Mouse (Mus musculus) heart, embryonic 15.5 days (tissue): Measurements from ENCODE around the gene Irf1. TPM values are rescaled to one million over a fixed set of nuclear protein-coding genes. Genes with fewer than 3 reads are reported as not detected.
A peak's percentile ranks its signal among the peaks of the same experiment; 100 is the strongest.

Source experiments
- ATAC-seq: fragments of 200-750 bp; cut with Nextera tagmentation; replicated peaks from 2 replicates; pipeline ENCODE4 v1.8.0; 2017; ENCODE audit warnings: low read depth, moderate TSS enrichment; ENCODE audit not compliant: insufficient number of reproducible peaks, insufficient read depth, low FRiP score
- H3K27ac ChIP-seq: fragments of 300-500 bp; sonication (generic); 2 replicates; pipeline ENCODE4 v1.5.1; 2015; ENCODE audit warnings: mild to moderate bottlenecking, inconsistent platforms
- H3K27me3 ChIP-seq: fragments of 300-500 bp; sonication (generic); 2 replicates; pipeline ENCODE4 v1.6.1; 2015; ENCODE audit warnings: inconsistent platforms
- H3K36me3 ChIP-seq: fragments of 300-500 bp; sonication (generic); 2 replicates; pipeline ENCODE4 v1.6.1; 2015; ENCODE audit warnings: mild to moderate bottlenecking, inconsistent platforms
- H3K4me1 ChIP-seq: fragments of 300-500 bp; sonication (generic); replicated peaks from 2 replicates; pipeline ENCODE4 v1.6.1; 2015; ENCODE audit warnings: inconsistent platforms
- H3K4me2 ChIP-seq: fragments of 300-500 bp; sonication (generic); 2 replicates; pipeline ENCODE4 v1.6.1; 2015; ENCODE audit warnings: inconsistent platforms, mild to moderate bottlenecking, moderate library complexity
- H3K4me3 ChIP-seq: fragments of 300-500 bp; sonication (generic); 2 replicates; pipeline ENCODE4 v1.5.1; 2015; ENCODE audit warnings: mild to moderate bottlenecking, inconsistent platforms
- H3K9ac ChIP-seq: fragments of 300-500 bp; sonication (generic); 2 replicates; pipeline ENCODE4 v1.6.1; 2015; ENCODE audit warnings: mild to moderate bottlenecking, inconsistent platforms
- H3K9me3 ChIP-seq: fragments of 300-500 bp; sonication (generic); replicated peaks from 2 replicates; pipeline ENCODE4 v1.6.1; 2016; ENCODE audit warnings: inconsistent platforms
- WGBS: fragments of 180-500 bp; shearing (Covaris S2); methylation state at CpG from one replicate; pipeline ENCODE4 v1.1.7; 2015; ENCODE audit warnings: mixed read lengths; 5-methylcytosine and 5-hydroxymethylcytosine counted together
- polyA plus RNA-seq: library from polyadenylated mRNA; unstranded; fragments of >200 nt; fragmentation: Nextera tagmentation; extraction: Ambion mirVana; gene quantifications from 2 replicates; pipeline ENCODE4 v1.2.1, GENCODE M21; 2015

The Irf1 gene
- polyA plus RNA-seq, 1 experiment from 2014 or later = 10.2 TPM

- H3K4me2 ChIP-seq = peak within 1 kb of the TSS; percentile 17; the same call in 1 of the 2 replicates
- no peak for ATAC-seq
- H3K36me3 ChIP-seq = peaks cover 25% of the 10 kb centered on the region
- no peak within 1 kb of the TSS for H3K27ac ChIP-seq
- peaks cover 9% of the 10 kb centered on the region; the same call in 1 of the 2 replicates for H3K4me1 ChIP-seq
- no peaks in the 10 kb centered on the region for H3K9me3 ChIP-seq
- H3K4me3 ChIP-seq = no peak within 1 kb of the TSS
- no peak within 1 kb of the TSS for H3K9ac ChIP-seq
- no peaks in the 10 kb centered on the region for H3K27me3 ChIP-seq
- 80% methylated on average over 5 of the region's 5 CpGs for WGBS
Observed at GRCm38 (mm10) chr11:53773087-53773486, 3.3 kb downstream of the Irf1 start, which contains the start of gene Gm17334. Gene Gm17334 (minus strand): TSS chr11:53773187.

DNA sequence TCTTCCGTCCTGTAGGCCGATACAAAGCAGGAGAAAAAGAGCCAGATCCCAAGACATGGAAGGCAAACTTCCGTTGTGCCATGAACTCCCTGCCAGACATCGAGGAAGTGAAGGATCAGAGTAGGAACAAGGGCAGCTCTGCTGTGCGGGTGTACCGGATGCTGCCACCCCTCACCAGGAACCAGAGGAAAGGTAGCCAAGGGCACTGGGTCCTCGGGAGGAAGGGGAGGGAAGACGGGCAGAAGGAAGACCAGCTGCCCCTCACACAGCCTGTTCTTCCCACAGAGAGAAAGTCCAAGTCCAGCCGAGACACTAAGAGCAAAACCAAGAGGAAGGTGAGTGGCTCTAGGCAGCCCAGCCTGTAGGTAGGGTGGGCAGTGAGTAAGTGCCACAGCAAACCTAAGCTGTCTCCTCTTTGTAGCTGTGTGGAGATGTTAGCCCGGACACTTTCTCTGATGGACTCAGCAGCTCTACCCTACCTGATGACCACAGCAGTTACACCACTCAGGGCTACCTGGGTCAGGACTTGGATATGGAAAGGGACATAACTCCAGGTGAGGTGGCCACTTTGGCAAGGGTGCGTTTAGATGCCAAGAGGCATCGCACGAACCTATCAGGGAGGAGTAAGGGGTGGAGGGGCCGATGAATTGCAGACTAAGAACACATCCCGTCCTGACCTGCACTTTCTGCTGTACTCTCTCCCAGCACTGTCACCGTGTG is 4.0 kb downstream of the Irf1 start:
- Histone ChIP-seq H3K9me3 (no peaks in the 10 kb centered on the region), H3K27me3 (no peaks in the 10 kb centered on the region), H3K9ac (no peak overlapping the region), H3K4me1 (peaks cover 9% of the 10 kb centered on the region; the same call in 1 of the 2 replicates), H3K27ac (no peak overlapping the region), H3K4me3 (no peak overlapping the region), H3K4me2 (no peak overlapping the region), H3K36me3 (peaks cover 25% of the 10 kb centered on the region)
- no peak for ATAC-seq
- WGBS = 88% methylated on average over 16 of the region's 16 CpGs

GRCm38 (mm10) chr11:53774659-53775255 is 4.9 kb downstream of the Irf1 start:
- Histone ChIP-seq H3K4me1 (peaks cover 6% of the 10 kb centered on the region; the same call in 1 of the 2 replicates), H3K9me3 (no peaks in the 10 kb centered on the region), H3K4me2 (no peak overlapping the region), H3K36me3 (peaks cover 25% of the 10 kb centered on the region), H3K4me3 (no peak overlapping the region), H3K9ac (no peak overlapping the region), H3K27ac (no peak overlapping the region), H3K27me3 (no peaks in the 10 kb centered on the region)
- WGBS = 86% methylated on average over 13 of the region's 13 CpGs
- ATAC-seq = no peak

DNA sequence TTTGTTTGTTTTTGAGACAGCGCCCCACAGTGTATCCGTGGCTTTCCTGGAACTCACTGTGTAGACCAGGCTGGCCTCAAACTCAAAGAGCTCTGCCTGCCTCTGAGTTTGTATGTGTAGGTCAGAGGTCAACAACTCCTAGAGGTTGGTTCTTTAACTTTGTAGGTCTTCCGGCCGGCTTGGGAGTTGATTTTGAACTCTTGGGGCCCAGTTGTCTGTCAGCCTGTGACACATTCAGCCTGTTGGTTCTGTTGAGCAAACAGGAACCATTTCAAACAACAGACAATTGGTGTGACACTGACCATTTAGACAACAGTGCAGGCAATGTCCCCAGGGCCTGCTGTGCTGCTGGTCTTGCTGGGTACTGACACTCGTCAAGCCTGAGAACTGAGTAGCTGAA is 7.9 kb downstream of the Irf1 start:
- no peaks in the 10 kb centered on the region for H3K27me3 ChIP-seq
- H3K36me3 ChIP-seq = peaks cover 25% of the 10 kb centered on the region
- no peak overlapping the region for H3K4me2 ChIP-seq
- no peak overlapping the region for H3K9ac ChIP-seq
- no peak overlapping the region for H3K27ac ChIP-seq
- ATAC-seq = no peak
- H3K4me1 ChIP-seq = no peaks in the 10 kb centered on the region
- no peaks in the 10 kb centered on the region for H3K9me3 ChIP-seq
- no peak overlapping the region for H3K4me3 ChIP-seq
- 68% methylated on average over 5 of the region's 5 CpGs for WGBS

DNA sequence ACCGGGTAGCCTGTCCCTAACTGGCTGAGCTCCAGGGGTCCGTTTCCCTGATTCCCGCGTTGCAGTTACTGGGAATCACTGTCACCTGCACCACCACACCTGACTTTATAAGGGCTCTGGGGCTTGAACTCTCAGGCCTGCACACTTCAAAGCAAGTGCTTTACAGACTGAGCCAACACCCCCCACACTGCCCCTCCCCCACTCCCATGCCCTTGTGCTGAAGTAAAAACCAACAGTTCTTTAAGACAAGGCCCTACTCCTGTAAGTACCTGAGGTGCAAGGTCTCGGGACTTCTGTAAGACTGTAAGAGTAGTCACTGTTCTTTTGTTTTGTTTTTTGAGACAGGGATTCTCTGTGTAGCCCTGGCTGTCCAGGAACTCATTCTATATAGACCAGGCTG is 8.6 kb downstream of the Irf1 start:
- WGBS = 63% methylated on average over 5 of the region's 5 CpGs

GRCm38 (mm10) chr11:53779808-53780207 is 10.0 kb downstream of the Irf1 start:
- Histone ChIP-seq H3K4me3 (no peak overlapping the region), H3K4me1 (no peaks in the 10 kb centered on the region), H3K9me3 (no peaks in the 10 kb centered on the region), H3K4me2 (no peak overlapping the region), H3K9ac (no peak overlapping the region), H3K36me3 (peaks cover 14% of the 10 kb centered on the region), H3K27ac (no peak overlapping the region), H3K27me3 (no peaks in the 10 kb centered on the region)
- 58% methylated on average over 2 of the region's 2 CpGs for WGBS
- no peak for ATAC-seq

More for the DNA sequence above, 8.6 kb downstream of the Irf1 start:
- Histone ChIP-seq H3K4me1 (no peaks in the 10 kb centered on the region), H3K27me3 (no peaks in the 10 kb centered on the region), H3K27ac (no peak overlapping the region), H3K4me2 (no peak overlapping the region), H3K36me3 (peaks cover 24% of the 10 kb centered on the region), H3K9me3 (no peaks in the 10 kb centered on the region), H3K4me3 (no peak overlapping the region), H3K9ac (no peak overlapping the region)
- ATAC-seq = no peak

- no peak overlapping the region for H3K4me3 ChIP-seq
- WGBS = 48% methylated on average over 3 of the region's 3 CpGs
- no peak overlapping the region for H3K9ac ChIP-seq
- H3K4me2 ChIP-seq = no peak overlapping the region
- no peaks in the 10 kb centered on the region for H3K4me1 ChIP-seq
- no peaks in the 10 kb centered on the region for H3K9me3 ChIP-seq
- ATAC-seq = no peak
- peaks cover 14% of the 10 kb centered on the region for H3K36me3 ChIP-seq
- no peak overlapping the region for H3K27ac ChIP-seq
- H3K27me3 ChIP-seq = no peaks in the 10 kb centered on the region
Observed at GRCm38 (mm10) chr11:53780262-53780661, 10.4 kb downstream of the Irf1 start.

- H3K4me2 ChIP-seq = no peak overlapping the region
- H3K4me3 ChIP-seq = no peak overlapping the region
- H3K9ac ChIP-seq = no peak overlapping the region
- H3K27me3 ChIP-seq = no peaks in the 10 kb centered on the region
- no peaks in the 10 kb centered on the region for H3K4me1 ChIP-seq
- H3K27ac ChIP-seq = no peak overlapping the region
- 83% methylated on average over 4 of the region's 4 CpGs for WGBS
- H3K9me3 ChIP-seq = no peaks in the 10 kb centered on the region
- ATAC-seq = no peak
- H3K36me3 ChIP-seq = peaks cover 12% of the 10 kb centered on the region
Observed at GRCm38 (mm10) chr11:53781201-53781775, 11.5 kb downstream of the Irf1 start.

GRCm38 (mm10) chr11:53781964-53782363 is 12.2 kb downstream of the Irf1 start:
- Histone ChIP-seq H3K9ac (no peak overlapping the region), H3K27ac (no peak overlapping the region), H3K36me3 (peaks cover 5% of the 10 kb centered on the region), H3K9me3 (no peaks in the 10 kb centered on the region), H3K4me2 (no peak overlapping the region), H3K4me3 (no peak overlapping the region), H3K27me3 (no peaks in the 10 kb centered on the region), H3K4me1 (no peaks in the 10 kb centered on the region)
- ATAC-seq = no peak
- WGBS = 81% methylated on average over 7 of the region's 7 CpGs

- ATAC-seq = no peak
- H3K4me2 ChIP-seq = no peak overlapping the region
- no peak overlapping the region for H3K4me3 ChIP-seq
- H3K27me3 ChIP-seq = no peaks in the 10 kb centered on the region
- no peak overlapping the region for H3K9ac ChIP-seq
- no peaks in the 10 kb centered on the region for H3K4me1 ChIP-seq
- no peak overlapping the region for H3K27ac ChIP-seq
- no peaks in the 10 kb centered on the region for H3K9me3 ChIP-seq
- H3K36me3 ChIP-seq = no peaks in the 10 kb centered on the region
- WGBS = 81% methylated on average over 9 of the region's 9 CpGs
Observed at GRCm38 (mm10) chr11:53783288-53783687, 13.5 kb downstream of the Irf1 start.

GRCm38 (mm10) chr11:53785311-53785936 is 15.6 kb downstream of the Irf1 start:
- ATAC-seq = no peak
- no peak overlapping the region for H3K4me3 ChIP-seq
- no peaks in the 10 kb centered on the region for H3K27me3 ChIP-seq
- WGBS = 68% methylated on average over 3 of the region's 3 CpGs
- no peaks in the 10 kb centered on the region for H3K36me3 ChIP-seq
- H3K9me3 ChIP-seq = no peaks in the 10 kb centered on the region
- H3K9ac ChIP-seq = no peak overlapping the region
- H3K4me2 ChIP-seq = no peak overlapping the region
- H3K4me1 ChIP-seq = no peaks in the 10 kb centered on the region
- 0 out of 2 replicates have a peak overlapping the region, but pooled peaks have one; percentile 20 for H3K27ac ChIP-seq
